Mouse (Mus musculus): ENCODE data around the gene Kif16b. TPM values are rescaled to one million over a fixed set of nuclear protein-coding genes. Genes with fewer than 3 reads are reported as not detected.
"Not testable (repeated sequence)": the region's sequence is repeated elsewhere in the genome, so short reads cannot be mapped to it uniquely, and the experiment has no call there.

Gene Kif16b
- polyA plus RNA-seq, 1 experiment from 2014 or later: 6.7 TPM

DNA sequence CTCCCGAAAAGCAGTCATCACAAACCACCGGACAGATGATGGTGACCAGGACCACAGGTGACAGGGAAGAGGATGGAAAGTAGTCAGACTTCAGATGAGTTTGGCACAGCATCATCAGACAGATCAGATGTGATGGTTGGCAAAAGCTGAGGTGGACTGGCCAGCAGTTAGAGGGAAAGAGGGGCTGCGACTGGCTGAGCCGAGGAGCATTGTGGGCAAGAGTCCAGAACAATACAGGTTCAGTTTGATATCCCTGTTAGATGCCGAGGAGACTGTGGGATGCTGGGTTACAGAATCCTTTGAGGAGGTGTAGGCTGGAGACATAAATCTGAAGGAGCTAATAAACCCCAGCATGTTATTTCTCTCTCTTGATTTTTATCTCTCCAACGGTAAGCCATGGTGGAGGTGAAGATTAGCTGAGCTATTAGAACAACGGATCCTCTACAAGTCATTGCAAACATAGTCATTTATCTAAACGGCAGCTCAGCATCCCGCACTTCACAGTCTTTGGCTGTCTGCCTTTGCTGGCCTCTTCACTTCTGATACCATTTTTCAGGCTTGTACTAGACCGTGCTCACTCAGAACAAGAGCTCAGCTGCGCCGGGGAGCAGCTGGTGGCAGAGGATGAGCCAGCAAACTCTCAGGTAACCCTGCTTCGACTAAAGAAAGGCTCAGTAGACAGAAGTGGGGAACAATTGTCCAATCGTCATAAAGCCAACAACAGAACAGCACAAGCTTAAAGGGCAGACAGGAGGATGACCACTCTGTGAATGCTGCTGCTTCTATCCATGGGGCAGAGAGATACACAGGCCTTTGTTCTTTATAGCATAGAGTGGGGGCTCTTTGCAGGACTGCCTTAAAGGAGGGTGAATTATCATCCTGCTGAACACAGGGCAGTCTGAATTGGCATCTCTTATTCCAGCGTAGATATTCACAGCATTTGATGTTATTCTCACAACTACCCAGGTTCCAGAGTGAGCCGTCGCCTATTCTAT is 304.9 kb downstream of the Kif16b start:
- ATAC-seq (replicated peaks; ENCODE audit: low FRiP score) (no peak), DNase-seq (ENCODE audit: low spot score) (no peak)
- Histone ChIP-seq H3K4me3 (ENCODE audit: low read depth, low read length) (no peak overlapping the region), H3K4me1 (replicated peaks; ENCODE audit: control insufficient read depth, insufficient read depth, low read length) (no peaks in the 10 kb centered on the region), H3K36me3 (ENCODE audit: control insufficient read depth, insufficient read depth, low read length) (no peaks in the 10 kb centered on the region), H3K9me3 (ENCODE audit: control insufficient read depth, low read length) (no peaks in the 10 kb centered on the region), H3K27me3 (replicated peaks; ENCODE audit: control insufficient read depth, insufficient read depth, low read length) (no peaks in the 10 kb centered on the region), H3K4me2 (no peak overlapping the region), H3K9ac (ENCODE audit: low read depth, low read length) (no peak overlapping the region), H3K27ac (ENCODE audit: low read depth, low read length) (no peak overlapping the region)
- 75% methylated on average over 17 of the region's 17 CpGs for WGBS

DNA sequence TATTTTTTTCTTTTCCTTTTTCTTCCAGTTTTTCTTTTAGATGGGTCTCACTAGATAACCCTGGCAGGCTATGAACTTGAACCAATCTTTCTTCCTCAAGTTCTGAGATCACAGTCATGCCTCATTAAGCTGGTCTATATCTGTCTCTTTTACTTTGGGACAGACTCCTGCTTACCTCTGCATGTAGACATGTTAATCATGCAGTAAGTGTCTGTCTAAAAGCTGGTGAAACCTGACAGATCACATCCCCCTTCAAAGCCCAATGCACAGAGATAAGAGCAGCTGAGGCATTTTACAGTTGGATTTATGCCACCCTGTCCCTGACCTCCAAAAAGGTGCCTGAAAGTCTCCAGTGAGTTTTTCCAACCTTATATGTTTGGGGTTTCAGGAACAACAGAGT is 310.4 kb downstream of the Kif16b start:
- H3K4me1 ChIP-seq (replicated peaks; ENCODE audit: control insufficient read depth, insufficient read depth, low read length): no peaks in the 10 kb centered on the region
- H3K4me2 ChIP-seq: no peak overlapping the region
- no peak overlapping the region for H3K27ac ChIP-seq (ENCODE audit: low read depth, low read length)

DNA sequence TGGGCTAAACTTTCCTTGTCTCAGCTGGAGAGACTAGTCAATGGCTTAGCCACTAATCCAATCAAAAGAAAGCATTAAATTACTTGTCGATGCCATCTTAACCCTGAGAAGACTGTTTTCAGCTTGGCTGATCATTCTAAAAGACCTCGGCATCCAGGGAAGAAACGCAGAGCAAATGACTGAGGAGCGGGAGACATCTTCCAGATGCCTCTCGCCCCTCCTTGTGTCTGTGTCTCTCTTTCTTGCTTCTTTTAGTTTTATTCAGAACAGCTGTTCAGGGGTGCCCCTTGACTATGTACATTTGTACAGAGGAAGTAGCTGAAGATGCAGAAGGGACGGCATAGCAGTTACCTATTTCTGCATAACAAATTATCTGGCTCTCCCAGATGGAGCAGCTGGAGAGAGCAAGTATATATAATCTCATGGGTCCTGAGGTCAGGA is 311.0 kb downstream of the Kif16b start:
- Histone ChIP-seq H3K27me3 (replicated peaks; ENCODE audit: control insufficient read depth, insufficient read depth, low read length) (no peaks in the 10 kb centered on the region), H3K36me3 (ENCODE audit: control insufficient read depth, insufficient read depth, low read length) (no peaks in the 10 kb centered on the region), H3K4me2 (no peak overlapping the region), H3K9me3 (ENCODE audit: control insufficient read depth, low read length) (no peaks in the 10 kb centered on the region), H3K4me3 (ENCODE audit: low read depth, low read length) (no peak overlapping the region), H3K4me1 (replicated peaks; ENCODE audit: control insufficient read depth, insufficient read depth, low read length) (no peaks in the 10 kb centered on the region), H3K27ac (ENCODE audit: low read depth, low read length) (no peak overlapping the region), H3K9ac (ENCODE audit: low read depth, low read length) (no peak overlapping the region)
- ATAC-seq (replicated peaks; ENCODE audit: low FRiP score) (no peak), DNase-seq (ENCODE audit: low spot score) (no peak)
- 47% methylated on average over 6 of the region's 6 CpGs for WGBS

More for the DNA sequence above, 310.4 kb downstream of the Kif16b start:
- no peak for DNase-seq (ENCODE audit: low spot score)
- no peak for ATAC-seq (replicated peaks; ENCODE audit: low FRiP score)
- Histone ChIP-seq H3K4me3 (ENCODE audit: low read depth, low read length) (no peak overlapping the region), H3K36me3 (ENCODE audit: control insufficient read depth, insufficient read depth, low read length) (no peaks in the 10 kb centered on the region), H3K9me3 (ENCODE audit: control insufficient read depth, low read length) (no peaks in the 10 kb centered on the region), H3K27me3 (replicated peaks; ENCODE audit: control insufficient read depth, insufficient read depth, low read length) (no peaks in the 10 kb centered on the region), H3K9ac (ENCODE audit: low read depth, low read length) (no peak overlapping the region)

DNA sequence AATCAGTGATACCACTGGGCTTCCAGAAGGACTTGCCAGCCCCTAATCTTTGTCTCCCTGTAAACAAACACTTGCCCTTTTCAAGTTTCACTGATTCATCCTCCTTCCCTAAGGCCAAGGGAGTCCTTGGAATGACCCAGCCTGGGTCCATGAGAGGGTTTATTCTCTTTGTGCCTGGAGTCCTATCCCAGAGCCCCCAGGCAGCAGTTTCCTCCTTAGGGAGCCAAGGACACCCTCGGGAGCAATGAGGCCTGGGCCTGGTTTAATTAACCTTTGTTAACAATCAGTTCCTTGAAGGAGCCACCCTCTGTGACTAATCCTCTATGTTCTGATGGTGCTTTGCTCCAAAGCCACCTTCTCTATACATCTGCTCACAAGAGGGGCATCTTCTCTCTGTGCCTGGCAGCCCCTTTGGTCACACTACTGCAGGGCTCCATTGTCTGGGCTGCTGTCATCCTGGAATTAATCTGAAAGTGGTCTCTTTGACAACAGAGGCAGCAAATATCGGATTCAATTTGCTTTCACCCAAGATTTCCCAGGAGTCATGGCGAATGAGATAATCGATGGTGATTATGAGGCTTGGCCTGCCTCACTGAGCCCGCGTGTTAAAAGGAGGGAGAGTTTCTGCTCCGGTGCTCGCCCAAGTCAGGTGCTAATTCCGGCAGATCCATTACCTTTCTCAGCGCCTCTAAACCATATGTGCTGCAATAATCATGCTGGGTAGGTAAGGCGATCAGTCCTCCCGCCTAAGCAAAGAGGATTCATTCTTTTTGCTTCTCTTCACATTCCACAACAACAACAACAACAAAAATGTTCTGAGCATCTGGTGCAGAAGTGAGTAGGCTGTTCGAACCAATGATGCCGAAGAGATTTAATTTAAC is 311.7 kb downstream of the Kif16b start:
- no peaks in the 10 kb centered on the region for H3K27me3 ChIP-seq (replicated peaks; ENCODE audit: control insufficient read depth, insufficient read depth, low read length)
- no peak overlapping the region for H3K27ac ChIP-seq (ENCODE audit: low read depth, low read length)
- H3K36me3 ChIP-seq (ENCODE audit: control insufficient read depth, insufficient read depth, low read length): no peaks in the 10 kb centered on the region
- no peak overlapping the region for H3K4me2 ChIP-seq
- H3K9ac ChIP-seq (ENCODE audit: low read depth, low read length): no peak overlapping the region
- no peaks in the 10 kb centered on the region for H3K4me1 ChIP-seq (replicated peaks; ENCODE audit: control insufficient read depth, insufficient read depth, low read length)
- no peaks in the 10 kb centered on the region for H3K9me3 ChIP-seq (ENCODE audit: control insufficient read depth, low read length)
- no peak overlapping the region for H3K4me3 ChIP-seq (ENCODE audit: low read depth, low read length)
- ATAC-seq (replicated peaks; ENCODE audit: low FRiP score): no peak
- WGBS: 67% methylated on average over 14 of the region's 14 CpGs
- no peak for DNase-seq (ENCODE audit: low spot score)

DNA sequence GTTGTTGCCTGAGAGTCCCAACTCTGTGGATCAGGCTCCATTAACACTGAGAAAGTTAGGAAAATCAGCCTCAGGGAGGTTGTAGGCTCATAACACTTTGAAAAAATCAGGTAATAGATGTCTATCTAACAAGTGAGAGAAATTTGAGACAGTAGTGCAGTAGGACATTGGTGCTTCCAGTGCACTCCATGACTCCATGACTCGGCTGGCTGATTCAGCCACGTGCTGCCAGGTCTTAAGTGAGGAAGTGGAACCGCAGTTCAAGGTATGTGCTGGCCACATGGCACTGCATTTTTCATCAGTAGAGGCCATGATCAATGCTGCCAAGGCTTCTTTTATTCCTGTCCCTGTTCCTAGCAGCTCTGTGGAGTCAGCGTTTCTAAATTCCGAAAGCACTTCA is 315.5 kb downstream of the Kif16b start:
- Histone ChIP-seq H3K4me3 (ENCODE audit: low read depth, low read length) (no peak overlapping the region), H3K9ac (ENCODE audit: low read depth, low read length) (no peak overlapping the region), H3K4me2 (no peak overlapping the region), H3K4me1 (replicated peaks; ENCODE audit: control insufficient read depth, insufficient read depth, low read length) (no peaks in the 10 kb centered on the region), H3K27me3 (replicated peaks; ENCODE audit: control insufficient read depth, insufficient read depth, low read length) (no peaks in the 10 kb centered on the region), H3K36me3 (ENCODE audit: control insufficient read depth, insufficient read depth, low read length) (no peaks in the 10 kb centered on the region), H3K9me3 (ENCODE audit: control insufficient read depth, low read length) (no peaks in the 10 kb centered on the region), H3K27ac (ENCODE audit: low read depth, low read length) (no peak overlapping the region)
- WGBS: 86% methylated on average over 5 of the region's 5 CpGs
- no peak for DNase-seq (ENCODE audit: low spot score)
- ATAC-seq (replicated peaks; ENCODE audit: low FRiP score): no peak

DNA sequence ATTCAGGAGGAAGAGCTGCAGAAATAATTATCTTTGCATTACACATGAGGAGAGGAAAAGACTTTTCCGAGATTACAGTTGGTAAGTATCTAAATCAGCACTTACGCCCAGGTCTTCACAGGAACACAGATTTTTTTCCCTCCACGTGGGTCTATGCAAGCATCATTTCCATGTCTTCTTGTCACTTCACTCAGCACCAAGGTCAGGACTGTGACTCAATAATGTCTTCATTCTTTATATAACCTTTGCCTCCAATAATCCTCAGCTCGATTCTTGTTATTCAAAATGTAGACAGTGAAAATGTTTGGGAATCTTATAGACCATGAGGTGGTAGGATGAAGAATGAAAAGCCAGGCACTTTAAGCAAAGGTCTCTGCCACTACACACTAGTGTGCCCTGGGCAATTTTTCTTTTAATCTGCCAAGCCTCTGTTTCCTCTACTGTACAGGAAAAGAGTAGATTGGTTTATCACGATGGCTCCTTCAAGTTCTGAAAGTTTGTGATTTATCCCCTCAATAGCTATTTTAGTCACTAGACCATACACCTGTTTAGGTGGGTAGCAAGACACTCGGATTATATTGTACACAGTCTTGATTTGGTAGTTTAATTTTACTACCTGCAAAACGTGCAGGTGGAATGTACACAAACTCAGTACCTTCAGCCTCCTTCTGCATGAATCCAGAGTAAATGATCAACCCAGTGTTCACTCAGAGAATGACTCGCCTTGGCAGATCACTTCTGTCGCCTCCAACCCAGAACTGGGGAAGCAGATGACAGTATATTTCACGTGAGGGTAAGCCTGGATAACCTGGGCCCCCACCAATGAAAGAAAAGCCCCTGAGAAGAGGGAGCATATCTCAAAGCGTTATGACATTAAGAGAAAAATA is 316.2 kb downstream of the Kif16b start:
- H3K4me1 ChIP-seq (replicated peaks; ENCODE audit: control insufficient read depth, insufficient read depth, low read length): no peaks in the 10 kb centered on the region
- DNase-seq (ENCODE audit: low spot score): no peak
- H3K9me3 ChIP-seq (ENCODE audit: control insufficient read depth, low read length): no peaks in the 10 kb centered on the region
- no peak overlapping the region for H3K27ac ChIP-seq (ENCODE audit: low read depth, low read length)
- no peak overlapping the region for H3K4me2 ChIP-seq
- ATAC-seq (replicated peaks; ENCODE audit: low FRiP score): no peak
- no peak overlapping the region for H3K4me3 ChIP-seq (ENCODE audit: low read depth, low read length)
- 71% methylated on average over 11 of the region's 11 CpGs for WGBS
- H3K27me3 ChIP-seq (replicated peaks; ENCODE audit: control insufficient read depth, insufficient read depth, low read length): no peaks in the 10 kb centered on the region
- no peaks in the 10 kb centered on the region for H3K36me3 ChIP-seq (ENCODE audit: control insufficient read depth, insufficient read depth, low read length)
- no peak overlapping the region for H3K9ac ChIP-seq (ENCODE audit: low read depth, low read length)

DNA sequence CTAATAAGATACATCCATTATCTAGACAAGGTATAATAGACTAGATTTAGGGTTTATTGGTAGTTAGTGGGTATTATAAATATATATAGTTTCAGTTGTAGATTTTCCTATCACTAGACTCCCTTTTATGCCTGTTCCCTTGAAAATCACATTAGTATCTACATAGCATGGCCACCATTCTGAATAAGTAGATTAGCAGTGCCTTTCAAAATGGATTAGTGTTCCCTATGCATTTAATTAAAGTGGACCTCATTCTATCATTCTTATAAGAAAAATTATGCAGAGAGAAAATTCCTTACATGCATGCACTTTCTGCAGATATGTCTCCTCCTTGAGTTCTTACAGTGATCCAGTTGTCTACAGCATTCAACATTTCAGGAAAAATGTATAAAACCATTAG is 320.9 kb downstream of the Kif16b start:
- H3K4me2 ChIP-seq: no peak overlapping the region
- H3K36me3 ChIP-seq (ENCODE audit: control insufficient read depth, insufficient read depth, low read length): no peaks in the 10 kb centered on the region
- no peak overlapping the region for H3K4me3 ChIP-seq (ENCODE audit: low read depth, low read length)
- no peaks in the 10 kb centered on the region for H3K27me3 ChIP-seq (replicated peaks; ENCODE audit: control insufficient read depth, insufficient read depth, low read length)
- no peak overlapping the region for H3K27ac ChIP-seq (ENCODE audit: low read depth, low read length)
- ATAC-seq (replicated peaks; ENCODE audit: low FRiP score) (no peak), DNase-seq (ENCODE audit: low spot score) (no peak)
- H3K9ac ChIP-seq (ENCODE audit: low read depth, low read length): no peak overlapping the region
- H3K4me1 ChIP-seq (replicated peaks; ENCODE audit: control insufficient read depth, insufficient read depth, low read length): no peaks in the 10 kb centered on the region
- H3K9me3 ChIP-seq (ENCODE audit: control insufficient read depth, low read length): no peaks in the 10 kb centered on the region

DNA sequence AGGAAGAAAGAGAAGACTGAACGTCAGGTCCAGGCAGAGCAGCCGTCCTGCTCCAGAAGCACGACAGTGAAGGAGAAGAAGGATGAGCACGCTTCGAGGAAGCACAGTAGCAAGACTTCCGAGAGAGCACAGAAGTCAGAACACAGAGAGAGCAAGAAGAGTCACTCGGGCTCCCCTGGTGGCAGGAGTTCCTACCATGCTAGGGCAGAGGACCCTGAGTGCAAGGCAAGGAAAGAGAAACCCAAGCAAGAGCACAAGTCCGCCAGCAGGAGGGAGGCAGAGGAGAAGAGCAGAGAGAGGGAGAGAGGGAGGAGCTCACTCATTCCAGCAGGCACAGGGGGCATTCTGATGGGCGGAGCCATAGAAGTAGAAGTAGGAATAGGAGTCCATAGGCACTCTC is 323.9 kb downstream of the Kif16b start:
- not testable (repeated sequence) for H3K4me1 ChIP-seq (replicated peaks; ENCODE audit: control insufficient read depth, insufficient read depth, low read length); H3K27me3 ChIP-seq (replicated peaks; ENCODE audit: control insufficient read depth, insufficient read depth, low read length); DNase-seq (ENCODE audit: low spot score); H3K4me3 ChIP-seq (ENCODE audit: low read depth, low read length); H3K9me3 ChIP-seq (ENCODE audit: control insufficient read depth, low read length); H3K27ac ChIP-seq (ENCODE audit: low read depth, low read length); H3K36me3 ChIP-seq (ENCODE audit: control insufficient read depth, insufficient read depth, low read length); ATAC-seq (replicated peaks; ENCODE audit: low FRiP score); H3K9ac ChIP-seq (ENCODE audit: low read depth, low read length); H3K4me2 ChIP-seq
- whole genome bisulfite sequencing: 45% methylated on average over 9 of the region's 9 CpGs

Data from liver, embryonic 11.5 days (tissue).